Mouse (Mus musculus): Measurements from ENCODE around the gene Actbl2. TPM values are rescaled to one million over a fixed set of nuclear protein-coding genes. Genes with fewer than 3 reads are reported as not detected.

Gene Actbl2
- not detected in 4 replicates for total RNA-seq (2023)

DNA sequence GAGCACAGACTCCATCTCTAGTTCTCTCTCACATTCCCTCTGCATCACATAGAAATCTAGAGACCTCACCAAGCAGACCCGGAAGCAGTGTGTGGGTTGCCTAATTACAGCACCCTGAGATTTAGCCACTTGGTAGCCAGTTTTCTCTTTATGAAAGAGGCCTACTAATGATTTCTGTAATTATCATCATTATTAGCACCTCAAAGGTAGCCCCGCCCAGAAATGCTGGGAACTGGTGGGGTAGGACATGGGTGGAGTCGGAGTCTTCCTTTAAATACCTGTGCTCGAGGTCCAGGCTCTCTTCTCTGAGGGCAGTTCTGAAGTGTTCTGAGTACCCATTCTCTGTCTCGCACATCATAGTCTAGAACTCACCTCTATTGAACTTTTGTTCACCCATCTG lies at the start of gene Actbl2:
Gene Actbl2, plus strand, starts transcription at position 301 of the 400 bp plus-strand sequence.

Other genes with a start within 250 kb of the Actbl2 start
- 142 to 154 TPM (median 148 TPM) in 4 replicates for gene Gpbp1, start 235.1 kb downstream of the Actbl2 start, total RNA-seq (2023)